Mouse (Mus musculus) thymus, postnatal 10 days (tissue): Measurements from ENCODE around the gene Palld.

Experiments used
- DNase-seq, 2 experiments: peaks; one replicate each; pipeline ENCODE4 v3.0.0; 2021; ENCODE audit warnings: low spot score in 2 of 2

Palld gene

GRCm38 (mm10) chr8:61866920-61867319 is 35.6 kb downstream of the Palld start:
- DNase-seq: no peak

- DNase-seq: no peak
Observed at GRCm38 (mm10) chr8:61865365-61865764, 37.1 kb downstream of the Palld start.

- no peak for DNase-seq
Observed at GRCm38 (mm10) chr8:61851270-61851669, 51.2 kb downstream of the Palld start.

GRCm38 (mm10) chr8:61848581-61849162 is 53.8 kb downstream of the Palld start:
- no peak for DNase-seq

GRCm38 (mm10) chr8:61847494-61847893 is 55.0 kb downstream of the Palld start:
- DNase-seq: no peak

- no peak for DNase-seq
Observed at GRCm38 (mm10) chr8:61844992-61845391, 57.5 kb downstream of the Palld start.

GRCm38 (mm10) chr8:61844575-61844974 is 57.9 kb downstream of the Palld start:
- DNase-seq: no peak

- DNase-seq: no peak
Observed at GRCm38 (mm10) chr8:61843776-61844175, 58.7 kb downstream of the Palld start.

- DNase-seq: no peak
Observed at GRCm38 (mm10) chr8:61833211-61833610, 69.3 kb downstream of the Palld start.

GRCm38 (mm10) chr8:61831944-61832343 is 70.5 kb downstream of the Palld start:
- no peak for DNase-seq

GRCm38 (mm10) chr8:61830821-61831220 is 71.7 kb downstream of the Palld start:
- no peak for DNase-seq

GRCm38 (mm10) chr8:61824563-61824962 is 77.9 kb downstream of the Palld start:
- no peak for DNase-seq

GRCm38 (mm10) chr8:61823157-61823556 is 79.3 kb downstream of the Palld start:
- DNase-seq: no peak

- DNase-seq: no peak
Observed at GRCm38 (mm10) chr8:61803764-61804163, 98.7 kb downstream of the Palld start.

- no peak for DNase-seq
Observed at GRCm38 (mm10) chr8:61802840-61803239, 99.7 kb downstream of the Palld start.

- no peak for DNase-seq
Observed at GRCm38 (mm10) chr8:61797391-61797947, 105.0 kb downstream of the Palld start.

- no peak for DNase-seq
Observed at GRCm38 (mm10) chr8:61796537-61797050, 105.9 kb downstream of the Palld start.

- DNase-seq: no peak
Observed at GRCm38 (mm10) chr8:61789946-61790345, 112.5 kb downstream of the Palld start.

- DNase-seq: no peak
Observed at GRCm38 (mm10) chr8:61789289-61789688, 113.2 kb downstream of the Palld start.

- no peak for DNase-seq
Observed at GRCm38 (mm10) chr8:61782931-61783491, 119.5 kb downstream of the Palld start.

GRCm38 (mm10) chr8:61780652-61781257 is 121.7 kb downstream of the Palld start:
- DNase-seq: no peak

- DNase-seq: no peak
Observed at GRCm38 (mm10) chr8:61778194-61778593, 124.3 kb downstream of the Palld start.

- DNase-seq: no peak
Observed at GRCm38 (mm10) chr8:61776560-61776959, 125.9 kb downstream of the Palld start.
